Mouse (Mus musculus) lung, postnatal 0 days (tissue): ENCODE results near the gene Usp28.

Experiments used
- CTCF ChIP-seq: IDR thresholded peaks from 2 replicates; pipeline ENCODE4 v1.5.1; 2016; ENCODE audit warnings: antibody characterized with exemption, mild to moderate bottlenecking
- EP300 ChIP-seq: IDR thresholded peaks from 2 replicates; pipeline ENCODE4 v1.6.1; 2016; ENCODE audit warnings: antibody characterized with exemption, mild to moderate bottlenecking, control low read depth

DNA sequence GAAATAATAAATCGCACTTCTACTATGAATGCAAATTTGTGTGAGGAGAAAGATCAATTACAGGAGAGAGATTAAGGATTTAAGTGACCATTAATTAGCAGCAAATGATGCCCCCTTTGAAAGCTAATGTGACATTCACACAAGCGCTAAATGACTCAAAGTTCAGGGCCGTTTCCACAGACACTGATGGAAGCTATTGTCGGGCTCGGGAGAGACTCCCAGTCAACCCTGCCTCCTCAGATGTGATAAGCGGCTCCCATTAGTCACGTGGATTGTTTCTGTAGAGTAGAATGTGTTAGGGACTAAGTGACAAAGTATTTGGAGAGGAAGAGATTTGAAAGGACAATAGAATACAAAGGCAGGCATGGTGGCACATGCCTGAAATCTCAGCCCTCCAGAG lies 23.0 kb upstream of the Usp28 start:
- TF ChIP-seq CTCF (no peak), EP300 (no peak)
